Mouse (Mus musculus) liver, embryonic 11.5 days (tissue): Measurements from ENCODE around the gene Tesmin. TPM values are rescaled to one million over a fixed set of nuclear protein-coding genes. Genes with fewer than 3 reads are reported as not detected.
A peak's percentile ranks its signal among the peaks of the same experiment; 100 is the strongest.

Source experiments
- ATAC-seq: fragments of 200-750 bp; cut with Nextera tagmentation; replicated peaks from 2 replicates; pipeline ENCODE4 v1.8.0; 2017; ENCODE audit warnings: moderate number of reproducible peaks, mild to moderate bottlenecking, moderate TSS enrichment, moderate library complexity; ENCODE audit not compliant: low FRiP score
- DNase-seq: peaks from one replicate; pipeline ENCODE4 v3.0.0-alpha.2; 2017; ENCODE audit warnings: low spot score
- H3K27ac ChIP-seq: fragments of 300-500 bp; sonication (generic); 2 replicates; pipeline ENCODE4 v1.5.1; 2014; ENCODE audit warnings: mild to moderate bottlenecking, low read depth, low read length, control low read depth
- H3K27me3 ChIP-seq: fragments of 300-500 bp; sonication (generic); replicated peaks from 2 replicates; pipeline ENCODE4 v1.6.1; 2014; ENCODE audit warnings: low read length, mixed read lengths; ENCODE audit not compliant: control insufficient read depth, insufficient read depth
- H3K36me3 ChIP-seq: fragments of 300-500 bp; sonication (generic); 2 replicates; pipeline ENCODE4 v1.6.1; 2014; ENCODE audit warnings: mild to moderate bottlenecking, low read length, moderate library complexity, mixed read lengths; ENCODE audit not compliant: control insufficient read depth, insufficient read depth
- H3K4me1 ChIP-seq: fragments of 300-500 bp; sonication (generic); replicated peaks from 2 replicates; pipeline ENCODE4 v1.6.1; 2014; ENCODE audit warnings: low read length, mixed read lengths; ENCODE audit not compliant: control insufficient read depth, insufficient read depth
- H3K4me2 ChIP-seq: fragments of 300-500 bp; sonication (generic); 2 replicates; pipeline ENCODE4 v1.6.1; 2014; ENCODE audit warnings: mild to moderate bottlenecking, control low read depth, moderate library complexity
- H3K4me3 ChIP-seq: fragments of 300-500 bp; sonication (generic); 2 replicates; pipeline ENCODE4 v1.5.1; 2014; ENCODE audit warnings: low read depth, low read length, control low read depth
- H3K9ac ChIP-seq: fragments of 300-500 bp; sonication (generic); 2 replicates; pipeline ENCODE4 v1.6.1; 2014; ENCODE audit warnings: low read depth, low read length, control low read depth
- H3K9me3 ChIP-seq: fragments of 300-500 bp; sonication (generic); 2 replicates; pipeline ENCODE4 v1.6.1; 2016; ENCODE audit warnings: low read length, inconsistent platforms, mixed read lengths; ENCODE audit not compliant: control insufficient read depth
- WGBS: fragments of 180-500 bp; shearing (Covaris S2); extraction: QIAGEN DNeasy Blood & Tissue Kit; methylation state at CpG from one replicate; pipeline ENCODE4 v1.1.7; 2014; 5-methylcytosine and 5-hydroxymethylcytosine counted together
- polyA plus RNA-seq: library from polyadenylated mRNA; unstranded; fragments of >200 nt; fragmentation: Nextera tagmentation; extraction: Ambion mirVana; gene quantifications from 2 replicates; pipeline ENCODE4 v1.2.1, GENCODE M21; 2014

The Tesmin gene
- 0.41 and 0.55 TPM in 2 replicates for polyA plus RNA-seq

GRCm38 (mm10) chr19:3388629-3389057, at the start of gene Tesmin:
Tesmin (plus strand) TSS chr19:3388857.
- H3K27ac ChIP-seq = peak within 1 kb of the TSS; percentile 90

DNA sequence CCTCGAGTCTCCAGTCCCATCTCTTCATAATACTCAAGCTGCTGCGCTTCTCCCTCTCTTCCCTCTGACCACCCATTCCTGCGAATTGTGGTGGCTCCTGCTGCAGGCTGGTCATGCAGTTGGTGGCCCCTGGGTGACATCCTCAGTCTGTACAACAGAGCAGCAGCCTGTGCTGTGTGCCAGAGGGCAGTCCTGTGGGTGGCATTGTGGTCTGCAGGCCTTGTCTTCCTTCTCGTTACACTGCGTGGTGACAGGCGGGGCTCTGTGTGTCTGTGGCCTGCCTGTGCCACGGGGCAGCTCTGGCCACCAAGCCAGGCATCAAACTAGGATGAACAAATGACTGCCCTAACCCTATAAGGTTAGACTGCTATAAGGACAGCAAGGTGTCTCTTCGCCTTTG, 49.5 kb upstream of the Tesmin start:
- Histone ChIP-seq H3K9me3 (no peaks in the 10 kb centered on the region), H3K27me3 (no peaks in the 10 kb centered on the region), H3K27ac (no peak overlapping the region), H3K4me2 (no peak overlapping the region), H3K9ac (no peak overlapping the region), H3K36me3 (no peaks in the 10 kb centered on the region), H3K4me1 (peaks cover 11% of the 10 kb centered on the region), H3K4me3 (no peak overlapping the region)
- ATAC-seq (no peak), DNase-seq (no peak)
- WGBS = 76% methylated on average over 8 of the region's 8 CpGs

More at GRCm38 (mm10) chr19:3388629-3389057, at the start of gene Tesmin:
- Histone ChIP-seq H3K9me3 (peaks cover 3% of the 10 kb centered on the region; the same call in 1 of the 2 replicates), H3K4me1 (peaks cover 24% of the 10 kb centered on the region), H3K4me2 (peak within 1 kb of the TSS; percentile 89), H3K36me3 (peaks cover 3% of the 10 kb centered on the region; the same call in 1 of the 2 replicates), H3K9ac (peak within 1 kb of the TSS; percentile 79), H3K4me3 (peak within 1 kb of the TSS; percentile 52), H3K27me3 (no peaks in the 10 kb centered on the region)
- peak; percentile 79 for ATAC-seq
- 2% methylated on average over 33 of the region's 33 CpGs for WGBS
- DNase-seq = peak; percentile 91

DNA sequence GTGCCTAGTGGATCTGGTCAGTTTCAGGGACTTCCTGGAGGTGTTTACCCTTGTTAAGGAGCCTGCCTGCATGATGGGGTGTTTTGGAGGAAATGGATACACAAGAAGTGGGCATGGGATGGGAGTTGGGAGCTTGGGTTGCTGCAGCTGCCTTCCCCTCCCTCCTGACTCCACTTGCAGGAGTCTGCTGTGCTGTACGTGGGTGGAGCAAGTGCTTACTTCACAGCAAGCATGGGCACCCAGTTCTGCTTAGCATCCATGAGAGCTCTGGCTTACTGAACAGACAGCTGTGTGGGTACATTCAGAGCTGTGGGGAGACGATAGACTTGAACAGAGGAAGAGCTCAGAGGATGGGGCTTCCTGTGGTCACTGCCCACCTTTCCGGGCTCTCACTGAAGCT, 47.6 kb upstream of the Tesmin start:
- no peaks in the 10 kb centered on the region for H3K27me3 ChIP-seq
- H3K9me3 ChIP-seq = no peaks in the 10 kb centered on the region
- no peak overlapping the region for H3K4me3 ChIP-seq
- no peaks in the 10 kb centered on the region for H3K36me3 ChIP-seq
- ATAC-seq (no peak), DNase-seq (no peak)
- no peak overlapping the region for H3K4me2 ChIP-seq
- no peak overlapping the region for H3K27ac ChIP-seq
- 60% methylated on average over 3 of the region's 3 CpGs for WGBS
- no peak overlapping the region for H3K9ac ChIP-seq
- no peaks in the 10 kb centered on the region; the same call in none of the 2 replicates for H3K4me1 ChIP-seq

DNA sequence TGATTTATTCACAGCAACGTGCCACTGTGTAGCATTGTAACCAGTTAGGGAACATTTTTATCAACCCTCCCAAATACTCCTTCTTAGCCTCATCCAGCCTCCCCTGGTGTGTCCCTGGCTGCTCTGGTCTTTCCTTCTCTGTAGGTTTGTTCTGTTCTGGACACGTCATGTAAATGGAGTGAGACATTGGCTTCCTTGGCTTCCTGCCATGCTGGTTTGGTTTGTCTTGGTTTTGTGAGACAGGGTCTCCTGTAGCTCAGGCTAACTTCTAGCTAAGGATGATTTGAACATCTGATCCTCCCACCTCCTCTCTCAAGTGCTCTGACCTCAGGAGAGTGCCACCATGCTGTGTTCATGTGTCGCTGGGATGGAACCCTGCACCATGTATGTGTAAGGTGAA, 44.7 kb upstream of the Tesmin start:
- WGBS = 76% methylated on average over 3 of the region's 3 CpGs
- H3K27ac ChIP-seq = no peak overlapping the region

DNA sequence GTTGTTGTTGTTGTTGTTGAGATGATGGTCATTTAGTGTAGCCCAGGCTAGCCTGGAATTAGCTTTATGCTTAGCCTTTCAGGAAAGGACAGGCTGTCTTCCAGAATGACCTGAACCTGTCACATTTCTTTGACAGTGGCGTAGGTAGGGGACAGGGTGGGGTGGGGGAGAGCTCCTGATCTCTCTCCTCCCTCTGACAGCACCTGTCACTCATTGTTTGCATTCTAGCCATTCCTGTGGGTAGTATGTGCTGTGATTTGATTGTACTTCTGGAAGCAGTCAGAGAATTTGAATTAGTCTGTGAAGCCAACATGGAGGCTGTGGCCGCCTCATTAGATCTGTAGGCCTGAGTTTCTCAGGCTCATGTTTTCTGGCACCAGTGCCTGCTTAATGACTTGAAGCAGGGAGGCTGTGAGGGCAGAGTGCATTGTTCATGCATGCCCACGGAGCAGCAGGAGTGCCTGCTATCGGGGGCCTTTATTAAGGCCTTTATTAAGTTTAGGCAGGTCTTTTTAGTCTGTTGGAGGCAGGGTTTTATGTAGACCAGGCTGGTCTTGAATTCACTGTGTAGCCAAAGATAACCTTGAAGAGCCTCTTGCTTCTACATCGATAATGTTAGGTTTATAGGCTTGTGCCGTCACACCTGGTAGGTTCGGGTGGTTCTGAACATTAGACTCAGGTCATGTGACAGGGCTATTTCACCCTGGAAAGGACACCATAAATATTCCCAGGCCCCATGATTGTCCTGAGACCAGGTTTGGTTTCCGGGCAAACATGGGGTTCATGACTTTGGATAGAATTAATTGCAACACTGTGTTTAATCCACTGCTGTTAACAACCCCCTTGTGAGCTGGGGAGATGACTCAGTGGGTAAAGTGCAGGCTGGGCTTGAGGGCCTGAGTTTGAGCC, 43.8 kb upstream of the Tesmin start:
- Histone ChIP-seq H3K4me3 (no peak overlapping the region), H3K36me3 (no peaks in the 10 kb centered on the region), H3K9me3 (0 out of 2 replicates have a peak, but pooled peaks cover 2% of the 10 kb centered on the region), H3K4me2 (no peak overlapping the region), H3K4me1 (no peaks in the 10 kb centered on the region; the same call in 1 of the 2 replicates), H3K27me3 (no peaks in the 10 kb centered on the region), H3K9ac (no peak overlapping the region), H3K27ac (no peak overlapping the region)
- 84% methylated on average over 8 of the region's 8 CpGs for WGBS
- no peak for DNase-seq
- no peak for ATAC-seq

More for the DNA sequence above, 44.7 kb upstream of the Tesmin start:
- H3K4me3 ChIP-seq = no peak overlapping the region
- H3K27me3 ChIP-seq = no peaks in the 10 kb centered on the region
- no peaks in the 10 kb centered on the region; the same call in 1 of the 2 replicates for H3K4me1 ChIP-seq
- no peak overlapping the region for H3K4me2 ChIP-seq
- no peak overlapping the region for H3K9ac ChIP-seq
- H3K9me3 ChIP-seq = 0 out of 2 replicates have a peak, but pooled peaks cover 2% of the 10 kb centered on the region
- ATAC-seq (no peak), DNase-seq (no peak)
- no peaks in the 10 kb centered on the region for H3K36me3 ChIP-seq

DNA sequence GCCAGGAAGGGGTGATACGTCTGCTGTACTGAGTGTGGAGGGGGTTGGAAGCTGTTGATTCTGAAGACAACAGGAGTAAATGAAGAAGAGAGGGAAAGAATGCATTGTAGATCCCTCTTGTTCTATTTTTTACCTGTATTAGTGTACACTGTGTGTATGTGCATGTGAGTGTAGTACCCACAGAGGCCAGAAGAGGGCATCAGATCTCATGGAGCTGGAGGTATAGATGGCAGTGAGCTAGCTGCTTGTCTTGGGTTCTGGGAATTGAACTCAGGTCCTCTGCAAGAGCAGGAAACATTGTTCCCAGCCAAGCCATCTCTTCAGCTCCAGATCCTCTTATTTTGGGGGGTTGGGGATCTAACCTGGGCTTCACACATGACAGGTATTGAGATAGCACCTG, 40.9 kb upstream of the Tesmin start:
- 83% methylated on average over 1 of the region's 1 CpGs for WGBS
- H3K36me3 ChIP-seq = peaks cover 4% of the 10 kb centered on the region; the same call in 1 of the 2 replicates
- 0 out of 2 replicates have a peak, but pooled peaks cover 2% of the 10 kb centered on the region for H3K9me3 ChIP-seq
- H3K4me2 ChIP-seq = no peak overlapping the region
- no peak overlapping the region for H3K4me3 ChIP-seq
- no peaks in the 10 kb centered on the region for H3K4me1 ChIP-seq
- no peak overlapping the region for H3K27ac ChIP-seq
- no peak overlapping the region for H3K9ac ChIP-seq
- ATAC-seq (no peak), DNase-seq (no peak)
- no peaks in the 10 kb centered on the region for H3K27me3 ChIP-seq

DNA sequence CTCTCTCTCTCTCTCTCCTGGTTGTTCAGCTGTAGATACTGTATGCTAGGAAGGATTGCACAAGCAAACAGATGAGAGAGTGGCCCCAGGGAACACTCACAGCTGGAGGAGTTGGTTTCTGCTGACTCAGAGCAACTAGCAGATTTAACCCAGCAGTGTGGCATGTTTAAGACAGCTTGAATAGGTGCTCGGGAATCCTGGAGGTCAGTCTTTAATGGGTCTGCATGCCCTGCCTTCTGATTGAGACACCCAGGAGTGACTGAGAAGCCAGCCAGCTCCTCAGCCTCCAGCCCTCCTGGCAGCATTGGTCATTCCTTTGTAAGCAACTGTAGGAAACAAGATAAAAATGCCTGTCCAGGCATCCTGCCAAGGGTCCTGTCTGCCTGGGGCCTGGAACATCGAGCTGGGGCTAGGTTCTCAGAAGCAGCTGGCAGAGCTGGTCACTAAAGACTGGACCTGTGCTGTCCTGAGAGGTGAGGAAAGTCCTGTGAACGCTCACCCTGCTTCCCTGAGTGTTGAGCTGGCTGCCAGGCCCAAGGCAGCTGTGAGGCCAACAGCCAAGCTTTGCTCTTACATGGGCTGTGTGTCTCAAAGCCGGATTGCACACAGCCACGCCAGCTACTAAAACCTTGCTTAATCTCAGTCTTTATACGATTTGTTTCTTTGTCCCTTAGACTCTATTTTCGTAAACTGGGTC, 35.1 kb upstream of the Tesmin start:
- Histone ChIP-seq H3K9ac (no peak overlapping the region), H3K27me3 (no peaks in the 10 kb centered on the region), H3K4me3 (no peak overlapping the region), H3K9me3 (no peaks in the 10 kb centered on the region), H3K4me1 (0 out of 2 replicates have a peak, but pooled peaks cover 2% of the 10 kb centered on the region), H3K27ac (no peak overlapping the region), H3K4me2 (no peak overlapping the region), H3K36me3 (peaks cover 4% of the 10 kb centered on the region; the same call in 1 of the 2 replicates)
- DNase-seq (no peak), ATAC-seq (no peak)
- WGBS = 64% methylated on average over 7 of the region's 7 CpGs

DNA sequence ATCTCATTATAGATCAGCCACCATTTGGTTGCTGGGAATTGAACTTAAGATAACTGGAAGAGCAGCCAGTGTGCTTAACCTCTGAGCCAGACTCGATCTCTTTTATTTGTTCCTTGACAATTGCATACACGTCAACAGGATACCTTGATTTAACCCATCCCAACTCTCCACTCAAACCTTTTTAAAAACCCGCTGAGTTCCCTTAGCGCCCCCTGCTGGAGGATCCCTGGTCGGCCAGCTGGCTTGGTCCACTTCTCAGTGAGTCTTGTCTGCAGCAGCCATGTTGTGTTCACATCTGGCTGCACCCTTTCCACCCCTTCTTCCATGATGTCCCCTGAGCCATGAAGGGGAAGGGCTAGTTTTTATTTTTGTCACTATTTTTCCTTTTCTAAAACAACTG, 33.6 kb upstream of the Tesmin start:
- Histone ChIP-seq H3K4me3 (no peak overlapping the region), H3K36me3 (peaks cover 6% of the 10 kb centered on the region; the same call in 1 of the 2 replicates), H3K4me2 (no peak overlapping the region), H3K9me3 (no peaks in the 10 kb centered on the region), H3K4me1 (0 out of 2 replicates have a peak, but pooled peaks cover 2% of the 10 kb centered on the region), H3K27ac (no peak overlapping the region), H3K9ac (no peak overlapping the region), H3K27me3 (no peaks in the 10 kb centered on the region)
- ATAC-seq (no peak), DNase-seq (no peak)
- WGBS = 60% methylated on average over 5 of the region's 5 CpGs
